Mouse (Mus musculus): Measurements from ENCODE around the gene Car2.

Gene Car2

DNA sequence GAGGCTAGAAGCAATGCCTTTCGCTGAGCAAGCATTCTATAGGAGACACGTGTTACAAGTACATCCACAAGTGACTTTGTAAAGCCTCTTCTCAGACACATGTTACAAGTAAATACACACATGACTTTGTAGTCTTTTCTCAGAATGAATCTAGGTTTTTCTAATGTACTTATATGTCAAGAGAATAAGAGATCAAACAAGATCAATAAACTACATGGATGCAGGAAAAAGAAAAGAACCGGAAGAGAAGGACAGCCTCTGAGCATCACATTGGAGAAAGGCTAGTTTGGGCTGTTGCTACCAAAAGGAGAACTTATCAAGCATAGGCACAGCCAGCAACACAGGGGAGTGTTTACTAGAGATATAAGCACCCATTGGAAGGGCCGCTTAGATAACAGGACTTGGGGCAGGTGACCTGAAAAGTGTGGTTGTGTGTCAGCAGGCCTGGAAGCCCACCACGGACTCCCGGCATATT is 7.3 kb upstream of the Car2 start:
- no peak for DNase-seq (ENCODE audit: low spot score)

GRCm38 (mm10) chr3:14879293-14879692 is 6.8 kb upstream of the Car2 start:
- no peak for DNase-seq (ENCODE audit: low spot score)

DNA sequence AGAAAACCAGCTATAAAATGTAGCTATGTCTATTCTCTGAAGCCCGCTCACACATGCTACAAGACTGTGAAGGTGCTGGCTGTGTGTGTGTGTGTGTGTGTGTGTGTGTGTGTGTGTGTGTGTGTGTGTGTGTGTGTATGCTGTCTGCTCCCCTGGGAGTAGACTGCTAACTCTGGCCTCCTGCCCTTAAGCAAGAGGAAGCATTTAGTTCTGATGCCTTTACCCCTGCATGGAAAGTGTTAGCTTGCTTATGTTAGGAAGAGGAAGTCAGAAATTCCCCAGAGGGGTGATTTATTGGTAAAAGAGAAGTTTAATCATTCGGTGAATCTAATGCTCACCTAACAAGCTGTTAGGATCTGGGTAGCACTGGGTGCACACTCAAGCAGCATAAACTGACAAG is 5.8 kb upstream of the Car2 start:
- DNase-seq (ENCODE audit: low spot score), result no peak

GRCm38 (mm10) chr3:14882005-14882404 is 4.1 kb upstream of the Car2 start:
- DNase-seq (ENCODE audit: low spot score), result no peak

DNA sequence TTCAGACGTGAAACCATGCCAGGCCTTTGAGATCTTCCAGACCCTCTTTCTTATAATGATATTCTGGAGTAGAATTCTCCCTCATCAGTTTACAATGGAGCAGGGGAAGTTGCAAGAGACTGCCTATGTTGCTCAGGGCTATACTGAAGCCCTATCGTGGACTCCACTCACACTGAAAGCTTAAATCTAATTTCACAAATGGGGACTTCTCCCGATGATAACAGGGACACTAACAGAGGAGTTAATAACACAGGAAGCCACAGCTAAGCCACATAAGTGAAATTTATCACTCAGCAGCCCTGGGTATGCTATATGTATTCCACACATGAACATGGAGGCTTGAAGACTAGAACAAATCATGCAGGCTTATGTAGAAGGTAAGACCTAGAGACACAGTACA is 3.3 kb upstream of the Car2 start:
- DNase-seq (ENCODE audit: low spot score), result no peak

- DNase-seq (ENCODE audit: low spot score), result no peak
These were observed 1.2 kb upstream of the Car2 start for GRCm38 (mm10) chr3:14884826-14885225.

DNA sequence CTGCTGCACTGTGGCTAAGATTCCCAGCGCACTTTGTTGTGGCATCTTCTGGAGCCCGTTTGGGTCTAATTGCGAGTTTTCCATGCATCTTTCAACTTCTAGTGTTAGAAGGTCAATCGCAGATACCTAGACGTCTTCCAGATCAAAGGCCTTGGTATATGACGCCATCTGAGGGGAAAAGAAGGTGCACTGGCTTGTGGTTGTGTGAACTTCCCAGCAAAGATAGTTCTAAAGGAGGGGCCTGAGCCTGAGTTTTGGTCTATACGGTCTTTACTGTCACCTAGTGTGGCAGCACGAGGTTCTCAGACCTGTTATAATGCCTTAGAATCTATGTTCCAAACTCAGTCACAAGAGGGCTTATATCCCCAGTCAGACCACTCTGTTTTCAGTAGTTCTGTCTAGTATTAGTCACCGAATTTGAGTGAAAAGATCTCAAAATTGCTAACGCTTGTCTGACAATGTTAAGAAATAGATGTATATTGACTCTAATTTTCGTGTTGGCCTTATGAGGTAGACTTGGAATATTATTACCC is 1.1 kb downstream of the Car2 start:
- no peak for DNase-seq (ENCODE audit: low spot score)

- DNase-seq (ENCODE audit: low spot score), result no peak
These were observed 1.7 kb downstream of the Car2 start for GRCm38 (mm10) chr3:14887686-14888295.

DNA sequence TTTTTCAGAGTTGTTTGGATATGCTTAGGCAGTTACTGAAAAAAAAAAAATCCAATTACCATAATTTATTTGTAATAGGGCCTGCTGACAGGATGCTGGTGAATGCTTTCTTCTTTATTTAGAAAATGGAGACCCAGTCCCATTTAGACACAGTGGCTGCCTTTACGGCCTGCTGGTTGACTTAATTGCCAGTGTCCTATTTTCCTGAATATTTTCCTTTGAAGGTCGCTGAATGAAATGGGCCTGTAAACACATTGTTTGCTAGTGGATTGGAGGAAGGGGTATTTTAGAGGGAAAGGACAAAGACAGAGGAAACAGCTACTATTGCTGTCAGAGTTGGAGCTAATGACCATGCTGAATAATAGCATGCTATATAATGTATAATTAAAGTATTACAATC is 2.5 kb downstream of the Car2 start:
- no peak for DNase-seq (ENCODE audit: low spot score)

- no peak for DNase-seq (ENCODE audit: low spot score)
These were observed 3.0 kb downstream of the Car2 start for GRCm38 (mm10) chr3:14889085-14889484.

- no peak for DNase-seq (ENCODE audit: low spot score)
These were observed 3.8 kb downstream of the Car2 start for GRCm38 (mm10) chr3:14889716-14890409.

DNA sequence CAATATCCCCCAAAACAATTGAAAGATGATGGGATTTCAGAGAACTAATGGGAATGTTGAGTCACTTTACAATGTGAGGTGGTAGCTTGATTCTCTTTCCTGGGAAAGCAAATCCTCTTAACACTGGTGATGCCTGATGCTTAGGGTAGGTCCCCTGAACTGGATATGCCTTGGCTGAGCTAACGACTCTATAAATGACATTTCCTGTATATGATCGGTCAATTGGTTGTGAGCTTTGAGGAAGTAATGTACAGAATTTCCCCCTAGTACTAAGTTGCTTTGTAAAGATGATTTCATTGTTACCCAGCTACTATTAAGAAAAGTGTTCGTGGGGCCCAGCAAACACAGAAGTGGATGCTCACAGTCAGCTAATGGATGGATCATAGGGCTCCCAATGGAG is 6.9 kb downstream of the Car2 start:
- DNase-seq (ENCODE audit: low spot score), result no peak

DNA sequence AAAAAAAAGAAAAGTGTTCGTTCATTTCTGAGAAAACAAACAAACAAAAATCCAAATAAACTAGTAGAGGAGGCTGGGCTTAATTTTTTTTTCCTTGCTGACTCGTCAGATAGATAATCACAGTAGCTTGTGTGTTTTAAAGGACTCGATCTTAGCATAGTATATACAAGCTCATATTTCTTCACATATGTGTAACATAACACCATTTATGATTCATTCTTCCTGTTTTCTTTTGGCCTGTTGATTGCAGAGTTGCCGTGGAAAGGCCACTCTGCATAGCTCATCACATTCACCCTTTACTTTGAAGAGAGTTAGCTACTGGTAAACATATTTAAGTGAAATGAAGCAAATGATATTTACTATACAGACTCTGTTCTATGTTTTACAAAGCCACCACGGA is 7.6 kb downstream of the Car2 start:
- no peak for DNase-seq (ENCODE audit: low spot score)

DNA sequence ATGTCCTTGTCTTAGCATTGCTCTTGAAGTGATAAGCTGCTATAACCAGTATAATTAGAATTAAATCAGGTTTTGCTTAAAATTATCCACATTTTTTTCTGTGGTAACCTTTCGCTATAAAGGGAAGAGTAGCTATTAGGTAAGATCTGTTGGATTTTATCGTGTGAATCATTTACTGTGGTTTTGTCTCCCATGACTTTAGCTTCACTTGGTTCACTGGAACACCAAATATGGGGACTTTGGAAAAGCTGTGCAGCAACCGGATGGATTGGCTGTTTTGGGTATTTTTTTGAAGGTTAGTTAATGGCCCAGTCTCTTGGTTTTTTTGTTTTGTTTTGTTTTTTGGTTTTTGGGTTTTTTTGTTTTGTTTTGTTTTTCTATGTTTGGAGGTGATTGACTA is 9.3 kb downstream of the Car2 start:
- no peak for DNase-seq (ENCODE audit: low spot score)

GRCm38 (mm10) chr3:14897770-14898169 is 11.7 kb downstream of the Car2 start:
- no peak for DNase-seq (ENCODE audit: low spot score)

DNA sequence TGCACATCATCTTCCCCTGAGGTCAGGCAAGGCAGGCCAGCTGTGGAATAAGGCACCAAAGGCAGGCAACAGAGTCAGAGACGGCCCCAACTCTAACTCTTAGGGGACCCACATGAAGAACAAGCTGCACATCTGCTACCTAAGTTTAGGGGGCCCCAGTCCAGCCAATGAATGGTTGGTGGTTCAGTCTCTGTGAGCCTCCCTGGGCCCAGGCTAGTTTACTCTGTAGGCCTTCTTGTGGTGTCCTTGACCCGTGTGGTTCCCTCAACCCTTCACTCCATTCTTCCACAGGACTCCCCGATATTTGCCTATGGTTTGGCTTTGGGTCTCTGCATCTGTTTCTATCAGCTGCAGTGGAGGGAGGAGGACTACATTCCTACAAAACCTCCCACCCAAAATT is 17.3 kb downstream of the Car2 start:
- no peak for DNase-seq (ENCODE audit: low spot score)

DNA sequence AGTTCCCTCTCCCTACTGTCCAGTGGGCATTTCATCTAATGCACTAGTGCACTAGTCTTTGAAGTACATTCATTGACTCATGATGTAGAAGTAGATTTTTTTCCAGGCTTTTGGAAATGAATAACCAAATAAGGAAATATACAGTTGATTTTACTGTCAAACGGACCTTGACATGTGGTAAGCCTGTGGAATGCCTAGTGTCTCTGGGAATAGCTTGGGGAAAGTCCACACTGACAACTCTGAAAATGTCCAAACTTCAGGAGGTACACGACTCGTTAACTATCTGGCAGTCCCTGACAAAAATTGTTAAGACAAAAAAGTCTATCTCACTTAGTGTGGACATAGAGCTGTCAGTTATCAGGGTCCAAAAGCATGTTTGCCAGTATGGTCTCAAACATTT is 18.1 kb downstream of the Car2 start:
- DNase-seq (ENCODE audit: low spot score), result no peak

GRCm38 (mm10) chr3:14907271-14907670 is 21.2 kb downstream of the Car2 start:
- DNase-seq (ENCODE audit: low spot score), result no peak

DNA sequence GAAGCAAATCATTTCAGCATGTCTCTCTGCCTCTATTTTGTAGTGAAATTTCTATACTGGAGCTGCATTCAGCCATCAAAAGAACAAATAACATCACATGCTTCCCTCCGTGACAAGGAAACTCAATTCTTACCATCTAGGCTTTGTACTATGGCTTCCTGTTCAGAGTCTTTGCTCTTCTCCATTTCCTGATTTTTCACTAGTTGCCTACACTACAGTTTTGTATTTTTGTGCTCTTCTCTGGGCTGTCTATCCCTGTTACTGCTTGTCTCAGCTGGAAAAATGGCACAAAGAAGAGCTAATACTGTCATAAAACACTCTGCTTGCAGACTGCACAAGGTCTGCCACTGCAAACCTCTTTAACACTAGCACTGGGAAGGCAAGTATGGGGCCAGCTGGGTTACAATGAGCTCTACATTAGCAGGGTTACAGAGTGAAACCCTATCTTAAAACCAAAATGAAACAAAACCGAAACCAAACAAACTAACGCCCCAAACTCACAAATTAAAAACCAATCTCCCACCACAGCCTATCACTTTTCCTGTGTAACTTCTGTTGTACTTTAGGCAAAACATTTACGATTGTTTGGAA is 26.0 kb downstream of the Car2 start:
- no peak for DNase-seq (ENCODE audit: low spot score)

DNA sequence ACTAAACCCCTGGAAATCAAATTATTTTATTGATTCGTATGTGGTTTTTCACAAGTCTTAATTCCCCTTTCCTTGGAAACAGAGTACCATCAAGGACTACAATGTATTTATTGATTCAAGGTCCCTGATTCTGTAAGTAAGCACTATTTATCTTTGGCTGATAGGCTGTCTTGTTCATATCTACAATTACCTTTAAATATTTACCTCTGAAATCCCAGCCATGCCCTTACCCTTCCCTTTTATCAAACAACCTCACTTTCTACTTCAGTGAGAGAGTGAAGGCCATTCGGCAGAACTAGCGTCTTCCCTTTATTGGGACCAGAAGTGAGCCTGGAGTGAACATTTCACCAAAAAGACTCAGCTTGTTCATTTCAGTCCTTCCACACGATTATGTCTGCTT is 27.7 kb downstream of the Car2 start:
- no peak for DNase-seq (ENCODE audit: low spot score)

DNA sequence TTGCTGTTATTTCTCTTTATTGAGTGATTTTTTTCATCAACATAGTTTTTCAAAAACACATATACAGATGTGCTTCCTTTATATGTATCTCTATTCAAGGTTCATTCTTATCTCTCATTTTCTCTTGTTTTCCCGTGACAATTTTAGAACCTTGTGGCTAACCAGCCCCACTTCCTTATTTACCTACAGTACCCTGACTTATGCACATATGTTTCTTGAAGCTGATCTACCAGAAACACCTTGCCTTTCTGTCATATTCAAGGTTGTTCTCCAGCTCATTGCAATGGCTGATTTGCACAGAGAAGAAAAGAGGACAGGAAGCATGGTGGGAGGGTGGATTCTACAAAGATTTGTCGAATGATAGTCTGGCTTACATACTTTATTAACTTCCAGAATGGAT is 29.3 kb downstream of the Car2 start:
- DNase-seq (ENCODE audit: low spot score), result no peak

- no peak for DNase-seq (ENCODE audit: low spot score)
These were observed 31.2 kb downstream of the Car2 start for GRCm38 (mm10) chr3:14917261-14917660.

DNA sequence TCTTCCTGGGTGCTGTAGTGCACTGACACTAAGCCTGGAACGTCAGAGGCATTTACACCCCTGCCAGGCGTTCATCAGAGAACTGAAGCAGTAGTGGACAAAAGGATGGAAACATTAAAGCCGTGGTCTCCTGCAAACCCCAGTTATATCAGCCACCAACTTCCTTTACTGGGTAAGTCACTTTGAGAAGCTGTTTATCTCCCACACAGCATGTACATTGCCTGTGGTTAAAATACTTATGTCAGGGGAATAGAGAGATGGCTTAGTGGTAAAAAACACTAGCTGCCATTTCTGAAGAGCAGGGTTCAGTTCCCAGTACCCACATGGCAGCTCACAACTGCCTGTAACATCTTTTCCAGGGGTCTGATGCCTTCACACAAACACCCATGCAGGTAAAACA is 58.6 kb downstream of the Car2 start:
- no peak for DNase-seq (ENCODE audit: low spot score)
